Mouse (Mus musculus) c-Kit-positive CD71-negative TER-119-negative erythroid progenitor cells, embryonic 14.5 days (primary cell): ENCODE data around the gene Tarsl2.

Experiments used
- DNase-seq: peaks from one replicate; pipeline ENCODE4 v3.0.0-alpha.2; 2013; ENCODE audit warnings: low read depth

The Tarsl2 gene

GRCm38 (mm10) chr7:65737286-65738040 lies 92.8 kb downstream of the Tarsl2 start:
- no peak for DNase-seq
